Mouse (Mus musculus): ENCODE results near the gene Llcfc1.

Gene Llcfc1

GRCm38 (mm10) chr6:41704123-41704522 lies 19.9 kb downstream of the Llcfc1 start, which contains the start of gene Kel:
TSS of gene Kel (minus strand) at chr6:41704339.
- DNase-seq (ENCODE audit: low spot score), result no peak

DNA sequence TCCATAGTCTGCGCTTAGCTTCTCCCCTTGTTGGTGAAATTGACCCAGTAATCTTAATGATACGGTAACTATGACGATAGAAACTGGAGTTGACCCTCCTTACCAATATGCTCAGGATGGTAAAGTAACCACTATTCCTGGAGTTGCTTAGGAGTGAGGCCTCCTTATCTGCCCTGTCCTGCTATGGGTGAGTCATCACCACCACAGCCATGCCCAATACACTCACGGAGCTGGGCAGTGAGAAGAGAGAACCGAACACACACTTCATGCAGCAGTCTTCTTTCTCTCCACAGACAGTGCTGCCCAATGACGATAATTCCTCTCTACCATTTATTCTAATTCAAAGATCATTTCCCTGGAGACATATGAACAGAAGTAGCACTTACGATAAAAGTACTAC lies 22.0 kb downstream of the Llcfc1 start:
- DNase-seq (ENCODE audit: low spot score), result no peak

GRCm38 (mm10) chr6:41710281-41710680 lies 26.1 kb downstream of the Llcfc1 start:
- no peak for DNase-seq (ENCODE audit: low spot score)

DNA sequence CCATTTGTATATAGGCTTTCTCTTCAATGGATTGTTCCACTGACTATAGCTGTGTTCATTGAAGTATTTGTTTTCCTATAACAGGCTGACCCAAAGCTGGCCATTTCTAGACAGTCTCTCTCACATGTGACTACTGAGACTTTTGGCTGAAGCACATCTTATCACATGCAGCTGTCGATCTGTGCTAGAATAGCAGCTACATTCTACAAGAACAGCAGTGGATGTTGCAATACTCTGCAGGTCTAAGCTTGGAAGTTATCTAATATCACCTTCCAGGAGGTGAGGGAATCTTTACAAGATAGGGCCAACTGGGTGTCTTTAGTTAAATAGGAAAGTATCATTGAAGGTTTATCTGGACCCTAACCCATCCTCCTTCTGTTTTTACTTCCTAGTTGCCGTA lies 37.2 kb downstream of the Llcfc1 start:
- DNase-seq (ENCODE audit: low spot score), result no peak

DNA sequence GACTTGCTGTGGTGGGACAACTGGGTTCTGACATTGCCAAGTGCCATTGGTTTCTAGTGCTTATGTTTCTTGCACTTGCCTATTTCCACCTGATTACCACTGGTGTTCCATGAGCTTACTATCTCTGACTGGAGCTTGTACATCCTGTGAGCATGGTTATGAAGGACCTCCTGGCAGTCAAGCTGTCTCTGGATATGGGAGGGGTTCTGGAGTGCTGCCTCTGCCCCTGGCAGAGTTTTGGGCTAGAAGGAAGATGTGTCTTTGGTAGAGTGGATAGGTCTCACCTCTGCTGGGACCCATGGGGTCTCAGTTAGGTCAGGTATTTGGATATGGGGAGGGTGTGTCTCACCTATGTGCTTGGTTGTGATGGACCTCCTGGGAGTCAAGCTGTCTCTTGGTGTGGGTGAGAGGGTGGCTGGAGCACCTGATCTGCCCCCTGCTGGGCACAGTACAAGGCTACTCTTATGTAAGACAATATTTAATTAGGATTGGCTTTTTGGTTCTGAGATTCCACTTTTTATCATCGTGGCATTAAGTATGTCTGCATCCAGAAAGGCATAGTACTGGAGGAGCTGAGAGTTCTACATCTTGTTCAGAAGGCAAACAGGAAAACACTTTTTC lies 43.9 kb downstream of the Llcfc1 start:
- no peak for DNase-seq (ENCODE audit: low spot score)

DNA sequence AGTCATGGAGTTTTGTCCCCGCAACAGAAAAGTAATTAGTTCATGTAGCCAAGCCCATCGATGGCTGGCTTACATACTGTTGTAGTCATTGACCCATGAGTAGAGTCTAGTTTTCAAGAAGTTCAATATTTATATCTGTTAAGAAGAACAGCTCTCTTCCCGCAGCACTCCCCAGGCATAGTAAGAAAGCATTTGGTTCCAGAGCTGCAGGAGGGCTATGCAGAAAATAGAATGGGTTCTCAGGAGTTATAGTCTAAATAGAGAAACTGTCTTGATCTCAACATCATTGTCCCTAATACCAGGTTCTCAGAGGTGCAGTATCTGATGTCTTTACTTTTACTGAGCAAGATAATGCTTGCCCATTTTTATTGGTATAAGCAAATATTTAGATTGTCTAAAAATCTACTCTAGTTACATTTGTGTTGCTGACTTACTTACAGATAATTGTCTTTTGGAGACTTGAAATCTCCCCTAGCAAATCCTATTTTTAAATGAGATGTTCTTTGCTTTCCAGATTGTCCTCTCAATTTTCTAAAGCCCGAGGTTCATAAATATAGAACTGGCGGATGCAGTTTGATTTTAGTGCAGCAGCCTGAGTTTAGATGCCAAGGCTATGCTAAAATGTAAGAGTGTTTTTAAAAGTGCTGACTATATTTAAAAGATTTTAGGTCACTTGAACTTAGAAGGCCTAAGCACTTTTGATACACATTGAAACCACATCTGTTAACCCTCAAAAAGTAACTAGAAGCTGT lies 50.7 kb downstream of the Llcfc1 start:
- DNase-seq (ENCODE audit: low spot score), result no peak

Measured in adipocyte (in vitro differentiated cells).